Mouse (Mus musculus): ENCODE data around the gene Etv5. TPM values are rescaled to one million over a fixed set of nuclear protein-coding genes. Genes with fewer than 3 reads are reported as not detected.

The Etv5 gene
- total and polyA plus RNA-seq, 3 experiments: 2.6 to 4.5 (median 3.5) TPM

Other genes starting within 250 kb of the Etv5 start
- gene Tra2b, start 173.7 kb downstream of the Etv5 start, total RNA-seq (2012; rRNA removed): 216 and 311 TPM in 2 replicates
- 272 and 304 TPM in 2 replicates for gene Tra2b, start 173.7 kb downstream of the Etv5 start, total RNA-seq (2014; rRNA removed)
- 392 and 405 TPM in 2 replicates for gene Tra2b, start 173.7 kb downstream of the Etv5 start, polyA plus RNA-seq (2012; ENCODE audit: insufficient read length, low read depth)
- 7.2 and 9.2 TPM in 2 replicates for gene Dgkg, start 217.5 kb upstream of the Etv5 start, total RNA-seq (2012; rRNA removed)
- 2.3 and 3.0 TPM in 2 replicates for gene Dgkg, start 217.5 kb upstream of the Etv5 start, total RNA-seq (2014; rRNA removed)
- 2.0 TPM in 2 replicates for gene Dgkg, start 217.5 kb upstream of the Etv5 start, polyA plus RNA-seq (2012; ENCODE audit: insufficient read length, low read depth)

Data from CH12.LX (cell line).